Comparison of ENCODE assay signal across 25 mouse cellular contexts in genomic region chr9:71094066-71094465, GRCm38 (mm10).
"Had no signal": no experiment of that assay in that cellular context is flagged by ENCODE, and none has a peak within 500 bp of the region (broad histone marks: within the 10 kb centered on the region; RNA-seq: fewer than 3 reads in every experiment).

No protein-coding gene starts in this region.

- H3K4me3 ChIP-seq: gastrocnemius, adult 2 months; heart, adult 2 months; heart, embryonic 13.5 days; heart, embryonic 15.5 days; hindbrain, embryonic 10.5 days; hindbrain, embryonic 12.5 days; kidney, embryonic 15.5 days; layer of hippocampus, adult 2 months; left cerebral cortex, adult 2 months; limb, embryonic 10.5 days; limb, embryonic 12.5 days; liver, embryonic 13.5 days had no signal

- H3K27me3 ChIP-seq: heart, embryonic 13.5 days; heart, embryonic 15.5 days; hindbrain, embryonic 12.5 days; kidney, embryonic 15.5 days; limb, embryonic 12.5 days; liver, embryonic 13.5 days had no signal

- H3K36me3 ChIP-seq: heart, embryonic 13.5 days; heart, embryonic 15.5 days; hindbrain, embryonic 10.5 days; hindbrain, embryonic 12.5 days; kidney, embryonic 15.5 days; limb, embryonic 10.5 days; limb, embryonic 12.5 days; liver, embryonic 13.5 days had no signal

- H3K4me2 ChIP-seq: heart, embryonic 11.5 days; heart, embryonic 13.5 days; heart, embryonic 15.5 days; hindbrain, embryonic 12.5 days; hindbrain, embryonic 14.5 days; kidney, embryonic 15.5 days; limb, embryonic 12.5 days; liver, embryonic 13.5 days had no signal

- ATAC-seq: hindbrain, postnatal 0 days; intestine, embryonic 16.5 days had no signal

- H3K4me1 ChIP-seq: heart, embryonic 13.5 days; heart, embryonic 15.5 days; hindbrain, embryonic 10.5 days; hindbrain, embryonic 12.5 days; kidney, embryonic 15.5 days; limb, embryonic 10.5 days; limb, embryonic 12.5 days; liver, embryonic 13.5 days had no signal

- H3K9me3 ChIP-seq: heart, embryonic 13.5 days; heart, embryonic 15.5 days; hindbrain, embryonic 10.5 days; hindbrain, embryonic 12.5 days; kidney, embryonic 15.5 days; limb, embryonic 10.5 days; limb, embryonic 12.5 days; liver, embryonic 13.5 days had no signal

- H3K9ac ChIP-seq: heart, embryonic 13.5 days; heart, embryonic 15.5 days; hindbrain, embryonic 12.5 days; hindbrain, embryonic 14.5 days; kidney, embryonic 15.5 days; limb, embryonic 12.5 days; liver, embryonic 13.5 days had no signal

- DNase-seq: gastrocnemius, adult 2 months; gastrocnemius, postnatal 10 days; gastrocnemius, postnatal 25 days; heart, adult 2 months; heart, postnatal 4 days; kidney, adult 11 months; kidney, adult 2 months; kidney, adult 9 months; kidney, postnatal 25 days; kidney, postnatal 4 days; liver, embryonic 13.5 days had no signal

- H3K27ac ChIP-seq: gastrocnemius, adult 2 months; heart, adult 2 months; heart, embryonic 13.5 days; heart, embryonic 15.5 days; hindbrain, embryonic 10.5 days; hindbrain, embryonic 12.5 days; hindbrain, embryonic 14.5 days; hindbrain, postnatal 0 days; kidney, embryonic 15.5 days; kidney, postnatal 0 days; layer of hippocampus, adult 2 months; left cerebral cortex, adult 2 months; limb, embryonic 10.5 days; limb, embryonic 12.5 days; liver, embryonic 13.5 days had no signal
